Mouse (Mus musculus) telencephalon, adult 2 months (tissue): ENCODE results near the gene Catsper4.

ENCODE experiments used
- DNase-seq: peaks from one replicate; pipeline ENCODE4 v3.0.0-alpha.2; 2011; ENCODE audit warnings: low read depth, low spot score

The Catsper4 gene

DNA sequence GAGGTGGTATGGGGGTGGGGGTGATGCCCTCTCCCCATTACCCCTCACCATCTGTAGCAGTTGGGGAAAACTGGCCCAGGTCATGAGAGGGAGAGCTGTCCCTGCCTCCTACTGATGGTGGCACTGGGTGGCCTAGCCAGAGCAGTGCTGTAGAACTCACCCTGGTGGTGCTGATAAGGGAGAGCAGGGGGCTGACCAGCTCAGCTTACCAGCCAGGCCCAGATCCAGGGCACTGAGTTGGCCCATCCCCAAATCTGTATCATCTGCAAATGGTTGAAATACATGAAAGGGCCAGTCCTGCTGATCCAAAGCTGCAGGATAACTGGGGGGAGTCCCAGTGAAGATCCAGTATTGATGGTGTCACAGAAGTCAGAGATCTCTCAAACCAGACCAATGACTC lies 45.4 kb downstream of the Catsper4 start:
- no peak for DNase-seq

GRCm38 (mm10) chr4:134181112-134181511 lies 46.1 kb downstream of the Catsper4 start:
- DNase-seq = no peak

- peak; percentile 45 for DNase-seq
Measured at GRCm38 (mm10) chr4:134172391-134172790, 54.8 kb downstream of the Catsper4 start.

DNA sequence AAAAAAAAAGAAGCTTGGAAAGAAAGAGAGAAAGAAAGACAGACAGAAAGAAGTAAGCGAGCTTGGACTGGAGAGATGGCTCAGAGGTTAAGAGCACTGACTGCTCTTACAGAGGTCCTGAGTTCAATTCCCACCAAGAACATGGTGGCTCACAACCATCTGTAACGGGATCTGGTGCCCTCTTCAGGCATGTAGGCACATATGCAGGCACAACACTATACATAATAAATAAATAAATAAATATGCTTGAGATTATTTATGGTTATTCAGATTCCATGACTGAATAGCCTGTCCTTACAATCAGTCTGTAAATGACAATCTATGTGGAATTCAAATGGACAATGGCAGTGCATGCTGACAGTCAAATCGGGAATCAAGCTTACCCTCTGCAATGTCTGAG lies 60.3 kb downstream of the Catsper4 start:
- no peak for DNase-seq

DNA sequence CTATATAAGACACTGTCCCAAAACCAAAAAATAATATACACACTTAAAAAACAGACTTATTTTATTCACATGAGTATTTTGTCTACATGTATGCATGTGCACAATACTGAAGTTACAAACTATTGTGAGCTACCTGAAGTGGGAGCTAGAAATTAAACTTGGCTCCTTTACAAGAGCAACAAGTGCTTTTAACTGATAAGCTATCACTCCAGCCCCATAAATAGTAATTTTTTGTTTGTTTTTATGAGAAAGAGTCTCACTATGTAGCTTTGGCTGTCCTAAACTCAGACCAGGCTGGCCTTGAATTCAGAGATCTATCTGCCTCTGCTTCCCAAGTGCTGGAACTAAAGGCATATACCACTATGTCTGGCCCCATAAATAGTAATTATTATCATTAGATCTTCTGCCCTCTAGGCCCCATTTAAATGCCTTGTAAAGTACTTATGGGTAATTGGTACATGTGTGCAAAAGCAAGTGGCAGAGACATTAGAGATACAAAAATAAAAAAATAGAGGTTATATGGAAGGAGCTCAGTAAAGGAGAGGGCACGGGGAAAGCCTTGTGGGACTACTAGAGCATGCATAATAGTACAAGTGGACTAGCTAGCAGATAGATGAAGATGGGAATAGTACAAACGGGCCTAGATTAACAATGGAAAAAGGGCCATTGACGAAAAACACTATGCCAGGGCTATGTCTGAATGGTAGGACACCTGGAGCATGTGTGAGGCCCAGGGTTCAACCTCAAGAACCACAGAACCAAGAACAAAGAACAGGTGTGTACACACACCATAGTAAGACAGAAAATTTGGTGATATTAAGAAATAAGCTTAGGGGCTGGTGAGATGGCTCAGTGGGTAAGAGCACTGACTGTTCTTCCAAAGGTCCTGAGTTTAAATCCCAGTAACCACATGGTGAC lies 61.4 kb downstream of the Catsper4 start:
- no peak for DNase-seq

GRCm38 (mm10) chr4:134165024-134165423 lies 62.2 kb downstream of the Catsper4 start:
- no peak for DNase-seq

DNA sequence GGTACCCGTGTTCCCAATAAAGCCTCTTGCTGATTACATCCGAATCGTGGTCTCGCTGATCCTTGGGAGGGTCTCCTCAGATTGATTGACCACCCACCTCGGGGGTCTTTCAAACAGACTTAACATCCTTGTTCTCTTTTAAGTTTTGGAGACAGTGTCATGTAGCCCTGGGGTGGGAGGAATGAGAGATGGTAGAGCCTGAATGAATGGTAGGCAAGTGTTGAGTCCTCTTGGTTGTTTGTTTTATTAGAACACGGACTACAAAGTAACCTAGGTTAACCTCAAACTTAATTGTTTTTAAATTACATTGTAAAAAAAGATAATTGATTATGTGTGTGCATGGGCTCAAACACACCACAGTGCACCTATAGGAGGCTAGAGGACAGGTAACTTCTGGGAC lies 62.6 kb downstream of the Catsper4 start:
- DNase-seq = no peak
